Mouse (Mus musculus) hindbrain, embryonic 16.5 days (tissue): ENCODE data around the gene Dnah1. TPM values are rescaled to one million over a fixed set of nuclear protein-coding genes. Genes with fewer than 3 reads are reported as not detected.

Experiments used
- ATAC-seq: fragments of 200-750 bp; cut with Nextera tagmentation; 2 replicates; pipeline ENCODE4 v1.8.0; 2017; ENCODE audit warnings: moderate TSS enrichment, moderate library complexity
- H3K27ac ChIP-seq: fragments of 300-500 bp; sonication (generic); 2 replicates; pipeline ENCODE4 v1.5.1; 2014; ENCODE audit warnings: low read depth, mild to moderate bottlenecking, control low read depth, low read length, moderate library complexity
- H3K27me3 ChIP-seq: fragments of 300-500 bp; sonication (generic); replicated peaks from 2 replicates; pipeline ENCODE4 v1.6.1; 2014; ENCODE audit warnings: low read length; ENCODE audit not compliant: control insufficient read depth, insufficient read depth
- H3K36me3 ChIP-seq: fragments of 300-500 bp; sonication (generic); 2 replicates; pipeline ENCODE4 v1.6.1; 2014; ENCODE audit warnings: mild to moderate bottlenecking, low read length, moderate library complexity, mixed read lengths; ENCODE audit not compliant: control insufficient read depth, insufficient read depth
- H3K4me1 ChIP-seq: fragments of 300-500 bp; sonication (generic); 2 replicates; pipeline ENCODE4 v1.6.1; 2014; ENCODE audit warnings: low read depth, low read length; ENCODE audit not compliant: control insufficient read depth, insufficient read depth
- H3K4me2 ChIP-seq: fragments of 300-500 bp; sonication (generic); 2 replicates; pipeline ENCODE4 v1.6.1; 2014; ENCODE audit warnings: mild to moderate bottlenecking, low read length, control low read depth, moderate library complexity
- H3K4me3 ChIP-seq: fragments of 300-500 bp; sonication (generic); 2 replicates; pipeline ENCODE4 v1.5.1; 2014; ENCODE audit warnings: mild to moderate bottlenecking, low read length, control low read depth, moderate library complexity
- H3K9ac ChIP-seq: fragments of 300-500 bp; sonication (generic); 2 replicates; pipeline ENCODE4 v1.6.1; 2014; ENCODE audit warnings: low read depth, mild to moderate bottlenecking, control low read depth, low read length, moderate library complexity
- H3K9me3 ChIP-seq: fragments of 300-500 bp; sonication (generic); 2 replicates; pipeline ENCODE4 v1.6.1; 2014; ENCODE audit warnings: mild to moderate bottlenecking, low read length, moderate library complexity; ENCODE audit not compliant: control insufficient read depth
- WGBS: fragments of 180-500 bp; shearing (Covaris S2); extraction: QIAGEN DNeasy Blood & Tissue Kit; methylation state at CpG from one replicate; pipeline ENCODE4 v1.1.7; 2014; 5-methylcytosine and 5-hydroxymethylcytosine counted together
- polyA plus RNA-seq: library from polyadenylated mRNA; unstranded; fragments of >200 nt; fragmentation: Nextera tagmentation; extraction: Ambion mirVana; gene quantifications from 2 replicates; pipeline ENCODE4 v1.2.1, GENCODE M21; 2015

Dnah1 gene
- polyA plus RNA-seq, 1 experiment from 2014 or later, result 3.7 TPM

GRCm38 (mm10) chr14:31233070-31233995 lies 90.4 kb downstream of the Dnah1 start:
- no peaks in the 10 kb centered on the region for H3K4me1 ChIP-seq
- no peak overlapping the region for H3K4me3 ChIP-seq
- H3K36me3 ChIP-seq, result no peaks in the 10 kb centered on the region
- ATAC-seq, result 0 out of 2 replicates have a peak, but pooled peaks have one; percentile 24
- 86% methylated on average over 14 of the region's 14 CpGs for WGBS
- H3K27ac ChIP-seq, result no peak overlapping the region
- H3K9ac ChIP-seq, result no peak overlapping the region
- H3K4me2 ChIP-seq, result no peak overlapping the region
- no peaks in the 10 kb centered on the region for H3K9me3 ChIP-seq
- H3K27me3 ChIP-seq, result no peaks in the 10 kb centered on the region

GRCm38 (mm10) chr14:31232404-31233069 lies 91.2 kb downstream of the Dnah1 start:
- ATAC-seq, result no peak
- H3K9me3 ChIP-seq, result no peaks in the 10 kb centered on the region
- H3K9ac ChIP-seq, result no peak overlapping the region
- no peaks in the 10 kb centered on the region for H3K4me1 ChIP-seq
- no peak overlapping the region for H3K4me2 ChIP-seq
- H3K27me3 ChIP-seq, result no peaks in the 10 kb centered on the region
- no peaks in the 10 kb centered on the region for H3K36me3 ChIP-seq
- WGBS, result 84% methylated on average over 13 of the region's 13 CpGs
- H3K27ac ChIP-seq, result no peak overlapping the region
- no peak overlapping the region for H3K4me3 ChIP-seq

- 79% methylated on average over 8 of the region's 8 CpGs for WGBS
- H3K27ac ChIP-seq, result no peak overlapping the region
- no peak for ATAC-seq
- H3K27me3 ChIP-seq, result no peaks in the 10 kb centered on the region
- no peaks in the 10 kb centered on the region for H3K4me1 ChIP-seq
- H3K4me3 ChIP-seq, result no peak overlapping the region
- no peak overlapping the region for H3K9ac ChIP-seq
- no peaks in the 10 kb centered on the region for H3K36me3 ChIP-seq
- H3K4me2 ChIP-seq, result no peak overlapping the region
- no peaks in the 10 kb centered on the region for H3K9me3 ChIP-seq
These were observed 93.3 kb downstream of the Dnah1 start for GRCm38 (mm10) chr14:31230442-31230841.

- WGBS, result 69% methylated on average over 6 of the region's 6 CpGs
- no peaks in the 10 kb centered on the region for H3K27me3 ChIP-seq
- no peak for ATAC-seq
- no peaks in the 10 kb centered on the region for H3K4me1 ChIP-seq
- no peak overlapping the region for H3K9ac ChIP-seq
- H3K36me3 ChIP-seq, result no peaks in the 10 kb centered on the region
- H3K4me3 ChIP-seq, result no peak overlapping the region
- H3K9me3 ChIP-seq, result no peaks in the 10 kb centered on the region
- H3K4me2 ChIP-seq, result no peak overlapping the region
- H3K27ac ChIP-seq, result no peak overlapping the region
These were observed 95.5 kb downstream of the Dnah1 start for GRCm38 (mm10) chr14:31228234-31228633.

- 33% methylated on average over 4 of the region's 4 CpGs for WGBS
- peak; percentile 87 for ATAC-seq
- H3K36me3 ChIP-seq, result no peaks in the 10 kb centered on the region
- H3K4me2 ChIP-seq, result no peak overlapping the region
- H3K27ac ChIP-seq, result no peak overlapping the region
- H3K9me3 ChIP-seq, result no peaks in the 10 kb centered on the region
- H3K9ac ChIP-seq, result no peak overlapping the region
- no peaks in the 10 kb centered on the region for H3K27me3 ChIP-seq
- no peak overlapping the region for H3K4me3 ChIP-seq
- no peaks in the 10 kb centered on the region for H3K4me1 ChIP-seq
These were observed 96.7 kb downstream of the Dnah1 start for GRCm38 (mm10) chr14:31226978-31227377.

GRCm38 (mm10) chr14:31217666-31218065 lies 106.0 kb downstream of the Dnah1 start, which contains the start of gene Sema3g:
Gene Sema3g (plus strand): TSS chr14:31217860.
- no peaks in the 10 kb centered on the region for H3K9me3 ChIP-seq
- peak within 1 kb of the TSS; percentile 26; the same call in 1 of the 2 replicates for H3K9ac ChIP-seq
- 0 out of 2 replicates have a peak within 1 kb of the TSS, but pooled peaks have one; percentile 22 for H3K4me2 ChIP-seq
- H3K4me3 ChIP-seq, result no peak within 1 kb of the TSS
- WGBS, result 9% methylated on average over 11 of the region's 11 CpGs
- H3K36me3 ChIP-seq, result no peaks in the 10 kb centered on the region
- H3K27me3 ChIP-seq, result no peaks in the 10 kb centered on the region
- peaks cover 12% of the 10 kb centered on the region; the same call in 1 of the 2 replicates for H3K4me1 ChIP-seq
- peak; percentile 64 for ATAC-seq
- no peak within 1 kb of the TSS for H3K27ac ChIP-seq

- Histone ChIP-seq H3K4me2 (0 out of 2 replicates have a peak within 1 kb of the TSS, but pooled peaks have one; percentile 22), H3K9ac (peak within 1 kb of the TSS; percentile 41), H3K27me3 (no peaks in the 10 kb centered on the region), H3K9me3 (no peaks in the 10 kb centered on the region), H3K4me3 (no peak within 1 kb of the TSS), H3K27ac (peak within 1 kb of the TSS; percentile 44; the same call in 1 of the 2 replicates), H3K36me3 (no peaks in the 10 kb centered on the region), H3K4me1 (peaks cover 12% of the 10 kb centered on the region; the same call in 1 of the 2 replicates)
- WGBS, result 57% methylated on average over 2 of the region's 2 CpGs
- no peak for ATAC-seq
These were observed 106.8 kb downstream of the Dnah1 start, which contains the start of gene Nisch for GRCm38 (mm10) chr14:31216846-31217245. Gene Nisch (minus strand): TSS chr14:31216946.

- H3K4me3 ChIP-seq, result no peak overlapping the region
- WGBS, result 31% methylated on average over 15 of the region's 15 CpGs
- H3K9me3 ChIP-seq, result no peaks in the 10 kb centered on the region
- H3K4me2 ChIP-seq, result 0 out of 2 replicates have a peak overlapping the region, but pooled peaks have one; percentile 7
- no peaks in the 10 kb centered on the region for H3K27me3 ChIP-seq
- H3K27ac ChIP-seq, result peak overlapping the region; percentile 44; the same call in 1 of the 2 replicates
- H3K9ac ChIP-seq, result peak overlapping the region; percentile 41
- H3K4me1 ChIP-seq, result peaks cover 12% of the 10 kb centered on the region; the same call in 1 of the 2 replicates
- ATAC-seq, result peak; percentile 68
- H3K36me3 ChIP-seq, result no peaks in the 10 kb centered on the region
These were observed 108.3 kb downstream of the Dnah1 start for GRCm38 (mm10) chr14:31215157-31216002.
